Mouse (Mus musculus) CH12.LX (cell line): Measurements from ENCODE around the gene Vat1l. TPM values are rescaled to one million over a fixed set of nuclear protein-coding genes. Genes with fewer than 3 reads are reported as not detected.

Experiments
- DNase-seq: peaks from one replicate; pipeline ENCODE4 v3.0.0-alpha.2; 2013; ENCODE audit errors: extremely low read depth
- H3K27ac ChIP-seq: 2 replicates; pipeline ENCODE4 v1.5.1; 2012; ENCODE audit warnings: low read depth, mild to moderate bottlenecking, control low read depth, moderate library complexity; ENCODE audit not compliant: insufficient read depth
- H3K27me3 ChIP-seq: replicated peaks from 2 replicates; pipeline ENCODE3; 2012; ENCODE audit warnings: inconsistent platforms
- H3K36me3 ChIP-seq, 2 experiments: replicated peaks in 1 of 2; 2 replicates each; pipeline versions ENCODE3 to v1.6.1; 2012; ENCODE audit warnings: inconsistent platforms in 1 of 2, low read length in 1 of 2, mild to moderate bottlenecking in 1 of 2, mixed read lengths in 1 of 2, moderate library complexity in 1 of 2; ENCODE audit not compliant: control insufficient read depth in 1 of 2, insufficient read depth in 1 of 2
- H3K4me1 ChIP-seq, 2 experiments: 2 replicates each; pipeline ENCODE4 v1.6.1; 2012; ENCODE audit warnings: inconsistent platforms in 1 of 2, moderate library complexity in 1 of 2; ENCODE audit not compliant: insufficient read depth in 2 of 2, control insufficient read depth in 1 of 2
- H3K4me2 ChIP-seq: 2 replicates; pipeline ENCODE4 v1.6.1; 2012; ENCODE audit warnings: low read depth, mild to moderate bottlenecking, control low read depth; ENCODE audit not compliant: poor library complexity, insufficient read depth, severe bottlenecking
- H3K4me3 ChIP-seq, 3 experiments: fragments of 150-350 bp in 1 of 3; sonication (generic) in 1 of 3; replicated peaks in 1 of 3; 2 replicates each; pipeline versions ENCODE3 to v1.5.1; 2011 to 2012; ENCODE audit warnings: low read depth in 2 of 3, low read length in 2 of 3, mild to moderate bottlenecking in 2 of 3, moderate library complexity in 2 of 3, control low read depth in 1 of 3, improper control_type of control experiment in 1 of 3, inconsistent platforms in 1 of 3, mixed read lengths in 1 of 3; ENCODE audit not compliant: poor library complexity in 1 of 3
- H3K79me2 ChIP-seq: replicated peaks from 2 replicates; pipeline ENCODE4 v1.6.1; 2012; ENCODE audit warnings: mild to moderate bottlenecking, moderate library complexity; ENCODE audit not compliant: control insufficient read depth, poor library complexity, insufficient read depth, severe bottlenecking; ENCODE audit errors: extremely low read depth
- H3K9ac ChIP-seq: 2 replicates; pipeline ENCODE4 v1.6.1; 2012; ENCODE audit warnings: low read depth, mild to moderate bottlenecking, control low read depth, moderate library complexity; ENCODE audit not compliant: insufficient read depth
- H3K9me3 ChIP-seq: replicated peaks from 2 replicates; pipeline ENCODE3; 2012; ENCODE audit warnings: low read length, inconsistent platforms, mixed read lengths
- CHD1 ChIP-seq: IDR thresholded peaks from 2 replicates; pipeline ENCODE4 v1.6.1; 2012; ENCODE audit warnings: low read depth, low read length, improper control_type of control experiment, inconsistent platforms
- CHD2 ChIP-seq: IDR thresholded peaks from 2 replicates; pipeline ENCODE4 v1.6.1; 2011; ENCODE audit warnings: low read length, improper control_type of control experiment
- IRF4 ChIP-seq: IDR thresholded peaks from 2 replicates; pipeline ENCODE4 v1.6.1; 2014; ENCODE audit warnings: low read depth, mild to moderate bottlenecking, inconsistent platforms, low read length, improper control_type of control experiment
- JUN ChIP-seq: IDR thresholded peaks from 2 replicates; pipeline ENCODE4 v1.6.1; 2011; ENCODE audit warnings: low read depth, mild to moderate bottlenecking, low read length, improper control_type of control experiment, moderate library complexity; ENCODE audit not compliant: insufficient read depth
- MAZ ChIP-seq: IDR thresholded peaks from 2 replicates; pipeline ENCODE4 v1.6.1; 2012; ENCODE audit warnings: low read depth, mild to moderate bottlenecking, inconsistent platforms, low read length, improper control_type of control experiment, moderate library complexity
- MEF2A ChIP-seq: IDR thresholded peaks from 2 replicates; pipeline ENCODE4 v1.6.1; 2014; ENCODE audit warnings: low read depth, mild to moderate bottlenecking, inconsistent platforms, low read length, improper control_type of control experiment, borderline replicate concordance
- MXI1 ChIP-seq: IDR thresholded peaks from 2 replicates; pipeline ENCODE4 v1.6.1; 2011; ENCODE audit warnings: mild to moderate bottlenecking, low read depth, low read length, improper control_type of control experiment
- MYC ChIP-seq: IDR thresholded peaks from 2 replicates; pipeline ENCODE4 v1.6.1; 2011; ENCODE audit warnings: low read depth, mild to moderate bottlenecking, improper control_type of control experiment, low read length
- POLR2AphosphoS2 ChIP-seq: IDR thresholded peaks from 2 replicates; pipeline ENCODE4 v1.6.1; 2011; ENCODE audit warnings: low read depth, low read length, improper control_type of control experiment
- RCOR1 ChIP-seq: conservative IDR thresholded peaks from 2 replicates; pipeline ENCODE4 v1.6.1; 2012; ENCODE audit warnings: low read depth, mild to moderate bottlenecking, inconsistent platforms, low read length, improper control_type of control experiment
- UBTF ChIP-seq: IDR thresholded peaks from 2 replicates; pipeline ENCODE4 v1.6.1; 2012; ENCODE audit warnings: low read depth, mild to moderate bottlenecking, inconsistent platforms, low read length, improper control_type of control experiment, moderate library complexity
- USF1 ChIP-seq: IDR thresholded peaks from 2 replicates; pipeline ENCODE4 v1.6.1; 2014; ENCODE audit warnings: low read depth, mild to moderate bottlenecking, inconsistent platforms, low read length, improper control_type of control experiment
- ZKSCAN1 ChIP-seq: IDR thresholded peaks from 2 replicates; pipeline ENCODE4 v1.6.1; 2012; ENCODE audit warnings: low read depth, inconsistent platforms, low read length, improper control_type of control experiment, borderline replicate concordance
- ZMIZ1 ChIP-seq: IDR thresholded peaks from 2 replicates; pipeline ENCODE4 v1.6.1; 2012; ENCODE audit warnings: low read depth, mild to moderate bottlenecking, inconsistent platforms, low read length, improper control_type of control experiment
- ZNF384 ChIP-seq: IDR thresholded peaks from 2 replicates; pipeline ENCODE4 v1.6.1; 2012; ENCODE audit warnings: low read depth, low read length, improper control_type of control experiment, inconsistent platforms
- dilution Hi-C: fragments of 300-500 bp; cut with MboI; formaldehyde crosslinking; loops from 2 replicates; pipeline ENCODE4 v1.14.3; 2020; ENCODE audit warnings: low sequenced_read_pairs; ENCODE audit not compliant: extremely low pct_unique_long_range_greater_than_20kb, extremely low pct_ligation_motif_present
- in situ Hi-C: fragments of 300-500 bp; cut with MboI; formaldehyde crosslinking; loops from 3 replicates; pipeline ENCODE4 v1.14.3; 2019; ENCODE audit warnings: low sequenced_read_pairs, low pct_ligation_motif_present, low pct_unique_long_range_greater_than_20kb, mixed read lengths
- polyA plus RNA-seq: library from polyadenylated mRNA; unstranded; fragments of >175 nt; gene quantifications from 2 replicates; pipeline ENCODE4 v1.2.1, GENCODE M21; 2012; ENCODE audit warnings: low read depth; ENCODE audit not compliant: insufficient read length
- total RNA-seq, 2 experiments: library from RNA; depleted of rRNA; stranded (reverse); fragments of 300-350 nt in 1 of 2; fragments of >200 nt in 1 of 2; gene quantifications; 2 replicates each; pipeline ENCODE4 v1.2.3; 2012 to 2014

The Vat1l gene
- total and polyA plus RNA-seq, 3 experiments, result not detected

DNA sequence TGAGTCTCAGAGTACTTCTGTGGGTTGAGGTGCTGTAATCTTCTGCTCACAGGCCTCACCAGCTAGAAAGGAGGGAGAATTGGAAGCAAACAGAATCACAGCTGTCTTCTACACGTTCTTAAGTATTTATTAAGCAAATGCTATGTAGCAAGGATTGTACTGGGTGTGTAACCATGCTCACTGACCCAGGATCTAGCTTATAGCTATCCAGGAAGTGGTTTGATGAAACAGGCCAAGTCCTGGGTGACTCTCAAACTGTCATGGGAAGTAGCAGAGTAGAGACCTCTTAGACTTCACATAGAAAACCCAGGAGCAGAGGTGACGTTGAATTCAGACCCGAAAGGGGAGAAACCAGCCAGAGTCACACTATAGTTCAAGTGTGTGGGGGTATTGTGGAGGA, 206.0 kb downstream of the Vat1l start:
- Histone ChIP-seq H3K27ac (no peak overlapping the region), H3K9ac (no peak overlapping the region), H3K4me1 (no peaks in the 10 kb centered on the region), H3K4me2 (no peak overlapping the region), H3K27me3 (no peaks in the 10 kb centered on the region)
- dilution Hi-C loops, result no loop called here
- DNase-seq, result no peak
- in situ Hi-C loops, result no loop called here
- no peak for TF ChIP-seq JUN
- TF ChIP-seq ZMIZ1, result no peak
- no peak for TF ChIP-seq MEF2A
- TF ChIP-seq MXI1, result no peak
- no peak for TF ChIP-seq CHD1
- no peak for TF ChIP-seq MAZ
- TF ChIP-seq, all 38 proteins: peak for 0
- Histone ChIP-seq H3K9me3 (peaks cover 14% of the 10 kb centered on the region), H3K79me2 (no peaks in the 10 kb centered on the region), H3K36me3 (no peaks in the 10 kb centered on the region), H3K4me3 (no peak overlapping the region)

DNA sequence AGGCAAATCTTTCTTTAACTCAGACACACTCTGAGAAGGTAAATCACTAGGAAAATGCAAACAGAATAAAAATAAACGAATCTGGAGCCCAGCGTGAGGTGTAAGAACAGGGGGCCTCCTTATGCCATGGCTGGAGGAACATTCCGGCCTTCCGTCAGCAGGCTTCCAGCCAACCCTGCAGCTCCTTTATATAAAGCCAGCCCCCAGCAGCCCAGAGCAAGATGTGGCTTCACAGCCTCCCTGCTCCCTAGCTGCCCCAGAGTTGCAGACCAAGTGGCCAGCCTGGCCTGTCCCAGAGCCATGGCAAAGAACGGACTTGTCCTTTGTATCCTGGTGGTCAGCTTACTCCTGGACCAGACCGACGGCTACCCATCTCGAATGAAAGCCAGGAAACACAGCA, 212.4 kb downstream of the Vat1l start, which contains the start of gene Clec3a:
Gene Clec3a (plus strand): TSS at position 301 of the 400 bp plus-strand sequence.
- H3K27ac ChIP-seq, result no peak within 1 kb of the TSS
- DNase-seq, result no peak
- H3K9me3 ChIP-seq, result peaks cover 8% of the 10 kb centered on the region
- no peak within 1 kb of the TSS for H3K9ac ChIP-seq
- no peak within 1 kb of the TSS for H3K4me3 ChIP-seq
- no peaks in the 10 kb centered on the region for H3K79me2 ChIP-seq
- no peak for TF ChIP-seq RCOR1
- TF ChIP-seq USF1, result no peak
- no peak for TF ChIP-seq MXI1
- TF ChIP-seq, all 38 proteins: peak for 0
- Histone ChIP-seq H3K36me3 (no peaks in the 10 kb centered on the region), H3K27me3 (peaks cover 4% of the 10 kb centered on the region), H3K4me1 (no peaks in the 10 kb centered on the region), H3K4me2 (no peak within 1 kb of the TSS)
- dilution Hi-C loops (no loop called here), in situ Hi-C loops (no loop called here)

DNA sequence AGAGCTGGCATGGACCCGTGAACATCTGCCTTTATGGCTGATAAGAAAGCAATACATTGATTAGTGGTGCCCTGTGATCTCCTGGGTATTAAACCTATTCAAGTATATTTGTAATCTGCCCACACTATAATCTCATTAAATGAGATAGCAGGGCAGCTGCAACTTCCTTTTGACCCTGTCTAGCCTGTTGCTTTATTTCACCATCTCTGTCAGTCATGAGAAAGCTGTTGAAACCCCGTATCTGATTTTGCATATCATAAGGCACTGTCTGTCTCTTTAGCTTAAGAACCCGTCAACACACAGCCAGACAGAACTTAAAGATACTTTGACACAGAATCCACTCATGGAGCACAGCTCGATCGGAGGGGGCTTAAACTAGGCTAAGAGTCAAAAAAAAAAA, 213.1 kb downstream of the Vat1l start:
- H3K79me2 ChIP-seq, result no peaks in the 10 kb centered on the region

More for the DNA sequence above, 213.1 kb downstream of the Vat1l start:
- DNase-seq, result no peak
- Histone ChIP-seq H3K4me3 (no peak overlapping the region), H3K27ac (no peak overlapping the region), H3K36me3 (no peaks in the 10 kb centered on the region), H3K9ac (no peak overlapping the region), H3K4me2 (no peak overlapping the region), H3K4me1 (no peaks in the 10 kb centered on the region), H3K27me3 (peaks cover 4% of the 10 kb centered on the region), H3K9me3 (peaks cover 6% of the 10 kb centered on the region)
- in situ Hi-C loops (no loop called here), dilution Hi-C loops (no loop called here)
- no peak for TF ChIP-seq MYC
- no peak for TF ChIP-seq MXI1
- no peak for TF ChIP-seq ZKSCAN1
- no peak for TF ChIP-seq USF1
- no peak for TF ChIP-seq IRF4
- TF ChIP-seq ZNF384, result no peak
- no peak for TF ChIP-seq UBTF
- no peak for TF ChIP-seq POLR2AphosphoS2
- TF ChIP-seq CHD2, result no peak
